Mouse (Mus musculus): ENCODE measurements around the gene P4ha2.

P4ha2 gene

DNA sequence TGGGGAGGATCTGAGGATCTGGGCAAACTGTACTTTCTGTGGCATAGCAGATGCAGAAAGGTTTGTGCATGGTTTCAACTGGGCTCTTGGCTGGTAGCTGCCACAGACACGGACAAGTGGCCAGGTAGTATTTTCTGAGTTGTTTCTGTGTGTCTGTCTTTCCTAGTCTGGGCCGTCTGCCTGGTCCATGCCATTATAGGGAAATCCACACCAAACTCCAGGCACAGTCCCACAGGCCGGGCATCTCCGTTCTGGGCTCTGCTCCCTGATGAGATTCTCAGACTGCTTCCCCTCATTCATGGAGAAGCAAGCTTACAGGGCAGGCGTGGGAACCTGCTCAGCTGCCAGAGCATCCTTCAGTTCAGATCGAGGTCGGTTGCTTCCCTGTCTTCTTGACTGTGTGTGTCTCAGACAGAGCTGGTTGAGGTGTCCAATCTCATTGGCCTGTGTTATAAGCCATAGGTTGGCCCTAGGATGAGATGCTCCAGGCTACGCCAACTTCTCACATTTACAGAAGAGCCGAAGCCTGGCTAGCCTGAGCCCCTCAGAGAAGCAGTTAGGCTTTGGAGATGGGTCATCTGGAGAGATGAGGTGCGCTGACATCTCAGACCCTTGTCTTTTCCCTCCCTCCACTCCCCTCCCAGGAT lies at the start of gene P4ha2:
Gene P4ha2 (plus strand): TSS at position 51 of the 647 bp plus-strand sequence.
- DNase-seq (ENCODE audit: low spot score): peak; percentile 37

DNA sequence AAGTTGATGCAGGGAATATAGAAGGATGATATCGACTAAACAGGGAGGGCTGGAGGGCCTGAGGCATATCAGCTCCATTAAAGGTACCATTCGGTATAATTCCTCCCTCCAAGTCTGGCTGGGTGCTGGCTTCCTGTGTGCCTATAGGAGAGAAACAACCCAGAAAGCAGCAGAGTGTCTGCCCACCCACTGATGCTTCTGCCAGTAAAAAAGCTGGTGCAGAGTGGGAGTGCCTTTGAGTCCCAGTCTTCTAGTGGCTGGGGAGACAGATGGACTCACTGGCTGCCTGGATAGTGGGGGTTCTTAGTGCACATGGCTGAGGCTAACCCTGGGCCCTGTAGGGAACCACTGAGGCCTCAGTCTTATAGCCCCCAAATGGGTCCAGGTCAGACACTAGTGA lies 49.7 kb upstream of the P4ha2 start:
- no peak for DNase-seq (ENCODE audit: low spot score)

DNA sequence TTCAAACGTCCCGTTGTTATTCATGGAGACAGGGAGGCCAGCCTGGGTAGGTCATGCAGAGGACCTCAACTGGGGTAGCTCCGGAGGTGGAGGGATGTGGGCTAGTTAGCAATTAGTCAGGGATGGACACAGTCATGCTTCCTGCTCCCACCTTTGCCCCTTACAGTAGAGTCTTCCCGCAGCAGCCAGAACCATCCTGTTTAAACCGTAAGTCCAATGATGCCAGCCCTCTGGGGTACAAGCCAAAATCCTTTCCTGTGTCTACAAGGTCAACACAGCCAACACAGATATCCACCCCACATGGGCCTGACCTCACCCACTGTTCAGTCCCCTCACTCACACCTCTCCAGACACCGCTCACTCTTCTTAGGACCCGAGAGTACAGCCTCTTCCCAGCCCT lies 48.7 kb upstream of the P4ha2 start:
- DNase-seq (ENCODE audit: low spot score): no peak

DNA sequence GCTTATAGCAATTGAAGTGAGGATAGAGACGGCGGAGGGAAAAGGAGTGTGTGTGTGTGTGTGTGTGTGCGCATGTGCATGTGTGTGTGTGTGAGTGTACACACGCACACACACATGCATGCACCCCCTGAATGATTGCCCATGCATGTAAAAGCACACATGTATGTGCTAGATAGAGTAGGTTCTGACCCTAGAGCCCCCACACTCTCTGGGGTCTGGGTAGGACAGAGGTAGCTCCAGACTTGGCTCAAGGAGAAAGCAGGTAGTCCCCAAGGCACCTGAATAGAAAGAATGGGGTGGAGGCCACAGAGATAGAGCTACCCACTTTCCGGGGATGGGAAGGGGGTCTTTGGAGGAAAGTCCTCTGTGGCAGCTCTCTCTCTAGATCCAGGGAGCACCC lies 47.8 kb upstream of the P4ha2 start:
- peak; percentile 32 for DNase-seq (ENCODE audit: low spot score)

DNA sequence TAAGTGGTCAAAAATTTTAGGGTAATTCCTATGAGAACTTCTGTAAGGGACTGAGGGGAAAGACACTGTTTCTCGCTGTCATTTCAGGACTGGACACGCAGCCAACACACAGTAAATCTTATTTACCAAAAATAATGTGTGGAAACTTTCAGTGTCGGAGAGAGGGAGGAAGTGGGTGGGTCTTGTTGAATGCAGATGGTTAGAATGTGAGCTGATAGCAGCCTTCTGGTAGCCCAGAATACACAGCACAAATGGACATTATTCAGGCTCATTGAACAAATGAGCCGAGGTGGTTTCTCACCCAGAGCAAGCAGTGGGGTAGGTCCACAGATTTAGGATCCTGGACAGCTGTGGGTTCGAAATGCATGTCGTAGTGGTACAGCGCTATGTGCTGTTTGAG lies 46.8 kb upstream of the P4ha2 start:
- peak; percentile 12 for DNase-seq (ENCODE audit: low spot score)

DNA sequence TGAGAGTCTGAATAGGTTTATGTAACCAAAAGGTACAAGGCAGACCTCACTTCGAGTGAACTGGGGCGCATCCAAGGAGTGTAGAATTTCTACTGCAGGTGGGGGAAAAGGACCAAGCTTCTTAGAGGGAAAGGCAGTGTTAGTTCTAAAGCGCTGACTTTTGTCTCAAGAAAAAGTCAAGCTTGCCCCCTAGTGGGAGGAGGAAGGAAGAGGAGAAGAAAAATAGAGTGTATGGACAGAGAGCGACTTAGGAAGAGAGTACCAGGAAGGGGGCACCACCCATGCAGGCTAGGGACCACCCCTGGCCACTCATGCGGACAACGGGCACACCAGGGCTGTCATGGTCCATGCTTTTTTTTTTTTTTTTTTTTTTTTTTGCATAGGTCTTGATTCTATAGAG lies 45.6 kb upstream of the P4ha2 start:
- DNase-seq (ENCODE audit: low spot score): peak; percentile 42

DNA sequence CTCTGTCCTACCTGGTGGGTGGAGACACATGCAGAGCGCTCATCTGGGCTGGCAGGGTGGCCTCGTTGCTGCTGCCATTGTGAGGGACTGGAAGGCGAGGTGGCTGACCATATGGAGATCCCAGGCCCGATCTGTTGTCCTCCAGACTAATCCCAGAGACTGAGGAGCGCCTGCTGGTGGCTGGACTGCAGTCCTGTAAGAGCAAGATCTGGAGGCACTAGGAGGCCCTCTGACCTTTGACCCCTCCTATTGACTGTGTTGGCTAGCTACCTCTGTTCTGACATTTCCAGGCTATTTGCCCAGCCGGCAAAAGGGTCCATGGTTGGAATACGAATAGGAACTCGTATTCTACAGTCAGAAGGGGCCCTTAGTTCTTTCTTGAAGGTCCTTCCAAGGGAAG lies 43.8 kb upstream of the P4ha2 start:
- peak; percentile 49 for DNase-seq (ENCODE audit: low spot score)

DNA sequence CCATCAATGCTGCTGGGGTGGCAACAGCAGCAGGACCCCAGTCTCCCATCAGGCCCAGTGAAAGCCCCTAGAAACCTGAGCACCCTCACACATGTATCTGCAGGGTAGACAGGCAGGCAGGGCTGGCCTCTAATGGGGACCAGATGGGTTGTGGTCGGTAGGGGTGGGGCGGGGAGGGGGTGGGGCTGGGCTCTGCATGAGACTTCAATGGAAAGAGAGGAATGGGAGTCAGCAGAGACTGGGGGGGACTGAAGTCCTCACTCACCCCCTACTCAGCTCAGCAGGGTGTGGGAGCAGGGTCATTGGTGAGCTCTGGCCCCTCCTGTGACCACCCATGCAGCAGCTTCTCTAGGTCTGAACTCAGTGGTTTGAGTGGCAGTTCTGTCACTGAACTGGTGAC lies 42.5 kb upstream of the P4ha2 start:
- no peak for DNase-seq (ENCODE audit: low spot score)

DNA sequence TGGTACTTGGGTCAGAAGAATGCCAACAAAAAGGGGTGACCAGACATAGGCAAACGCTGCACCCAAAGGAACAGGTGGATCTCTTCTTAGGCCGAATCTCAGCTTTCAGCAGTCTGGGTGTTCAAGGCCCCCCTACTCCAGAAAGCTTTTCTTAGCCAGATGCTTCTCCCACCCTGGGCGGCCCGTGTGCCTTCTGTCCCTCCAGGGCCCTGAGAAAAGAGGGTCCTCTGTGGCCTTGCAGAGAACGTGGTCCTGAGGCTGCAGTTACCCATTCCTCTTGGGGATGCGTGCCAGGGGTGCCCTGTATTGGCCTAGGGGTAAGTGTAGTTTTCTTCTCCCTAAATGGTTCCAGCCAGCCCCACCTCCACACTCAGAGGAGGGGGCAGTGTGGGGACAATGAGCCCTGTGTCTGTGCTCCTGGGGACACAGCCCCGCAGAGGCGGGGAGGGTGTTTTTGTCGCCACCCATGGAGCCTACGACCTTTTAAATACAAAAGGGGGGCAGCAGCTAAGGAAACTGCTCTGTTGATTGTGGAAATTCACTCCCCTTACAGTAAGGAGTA lies 41.8 kb upstream of the P4ha2 start:
- no peak for DNase-seq (ENCODE audit: low spot score)

DNA sequence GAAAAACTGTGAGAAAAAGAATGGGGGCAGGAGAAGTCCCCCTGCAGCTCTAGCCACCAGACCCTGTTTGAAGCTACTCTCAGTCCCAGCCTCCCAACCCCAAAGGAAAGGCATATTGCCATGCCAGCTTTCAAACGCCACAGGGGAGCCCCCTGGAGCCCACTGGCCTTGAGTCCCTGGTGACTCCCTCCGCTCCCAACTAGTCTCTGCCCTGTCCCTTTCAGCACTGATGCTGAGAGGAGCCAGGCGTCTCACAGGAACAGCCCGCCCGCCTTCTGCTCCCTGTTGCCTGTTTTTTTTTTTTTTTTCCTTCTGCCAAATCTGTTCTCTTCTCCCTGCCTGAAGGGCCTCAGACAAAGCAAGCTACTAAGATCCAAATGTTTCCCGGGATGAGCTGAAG lies 41.3 kb upstream of the P4ha2 start:
- peak; percentile 52 for DNase-seq (ENCODE audit: low spot score)

DNA sequence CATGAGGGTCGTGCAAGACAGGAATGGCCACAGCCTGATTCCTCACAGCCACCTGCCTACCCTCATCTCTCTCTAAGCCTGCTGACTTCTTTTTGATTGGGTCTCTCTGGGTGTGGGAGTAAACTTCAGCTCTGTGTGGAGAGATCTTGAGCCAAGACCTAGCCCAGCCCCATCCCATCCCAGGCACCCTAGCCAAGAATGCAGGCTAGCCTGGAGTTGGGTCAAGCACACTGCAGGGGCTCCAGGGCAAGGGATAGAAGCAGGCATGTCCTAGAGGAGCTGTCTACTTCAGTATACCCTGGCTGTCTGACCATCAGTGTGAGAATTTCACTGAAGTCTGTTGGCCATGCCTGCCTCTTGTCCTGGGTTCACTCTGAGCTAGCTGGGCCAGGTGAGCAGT lies 40.4 kb upstream of the P4ha2 start:
- DNase-seq (ENCODE audit: low spot score): no peak

DNA sequence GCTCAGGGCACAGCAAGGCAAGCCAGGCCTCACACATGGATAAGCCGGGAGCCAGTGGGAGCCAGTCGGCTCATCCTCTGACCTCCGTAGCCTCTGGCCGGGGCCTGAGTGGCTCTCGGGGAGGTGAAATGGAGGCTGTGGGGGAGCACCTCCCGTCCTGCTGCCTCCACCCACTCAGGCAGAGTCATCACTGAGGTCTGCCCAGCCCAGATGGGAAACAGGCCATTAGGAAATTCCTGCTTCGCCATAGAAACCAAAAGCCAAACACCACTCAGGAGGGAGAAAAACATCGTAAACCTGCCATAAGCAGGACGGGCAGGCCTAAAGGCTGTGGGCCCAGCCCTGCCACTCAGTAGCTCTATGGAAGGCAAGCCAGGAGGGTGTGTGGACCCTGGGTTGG lies 39.6 kb upstream of the P4ha2 start:
- peak; percentile 57 for DNase-seq (ENCODE audit: low spot score)

DNA sequence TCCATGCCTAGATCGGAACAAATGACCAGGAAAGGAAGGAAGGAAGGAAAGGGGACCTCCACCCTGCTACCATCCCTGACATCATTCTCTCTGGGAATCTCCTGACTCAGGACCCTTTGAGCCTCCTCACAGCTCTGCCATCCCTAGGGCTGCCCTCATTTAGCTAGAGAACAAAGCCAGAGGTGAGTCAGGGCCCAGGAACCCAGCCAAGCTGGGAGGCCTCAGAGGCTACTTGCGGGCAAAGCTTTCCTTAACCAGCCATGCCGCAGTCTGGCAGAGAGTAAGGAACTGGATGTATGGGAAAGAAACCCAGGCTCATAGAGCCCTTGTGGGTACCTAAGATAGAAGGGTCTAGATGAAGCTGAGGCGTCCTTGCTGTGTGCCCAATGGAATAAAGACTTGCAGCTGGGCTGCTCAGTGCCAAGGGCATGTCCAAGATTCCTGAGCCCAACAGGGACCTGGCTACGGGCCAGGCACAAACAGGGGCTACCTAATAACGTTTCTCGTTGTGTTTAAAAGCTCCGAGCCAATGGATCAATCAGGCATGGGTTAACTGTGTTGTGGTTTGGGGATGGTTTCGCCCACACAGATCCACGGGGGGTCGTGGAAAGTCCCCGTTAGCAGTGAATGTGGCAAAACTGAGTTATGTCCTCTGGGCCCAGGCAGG lies 37.7 kb upstream of the P4ha2 start:
- no peak for DNase-seq (ENCODE audit: low spot score)

DNA sequence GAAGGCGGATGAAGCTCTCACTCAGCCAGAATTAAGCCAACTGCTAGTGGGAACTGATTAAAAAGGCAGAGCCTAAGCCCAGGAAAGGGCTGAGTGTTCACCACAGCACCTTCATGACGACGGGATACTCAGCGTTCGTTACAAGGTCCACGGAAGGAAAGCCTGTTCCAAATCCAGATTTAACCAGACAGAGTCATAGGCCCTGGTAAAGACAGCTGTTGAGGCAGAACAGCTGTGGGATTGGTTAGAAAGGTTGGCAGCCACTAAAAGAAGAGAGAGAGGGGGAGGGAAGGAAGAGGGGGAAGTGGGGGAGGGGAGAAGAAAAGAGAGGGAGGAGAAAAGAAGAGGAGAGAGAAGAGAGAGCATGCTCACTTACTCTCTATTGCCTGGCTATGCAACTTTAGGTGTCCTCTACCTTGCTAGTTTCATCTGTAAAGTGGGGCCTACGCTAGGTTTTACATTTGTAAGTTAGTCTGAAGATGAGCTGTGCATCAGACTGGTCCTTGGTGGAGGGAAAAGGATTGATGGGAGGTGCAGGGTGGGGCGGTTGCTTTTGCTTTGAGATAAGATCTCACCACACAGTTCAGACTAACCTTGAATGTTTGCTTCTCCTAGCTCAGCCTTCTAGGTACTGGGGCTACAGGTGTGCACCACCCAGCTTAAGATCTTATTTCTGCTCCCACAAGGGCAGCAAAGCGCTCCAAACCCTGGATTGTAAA lies 37.0 kb upstream of the P4ha2 start:
- DNase-seq (ENCODE audit: low spot score): no peak

DNA sequence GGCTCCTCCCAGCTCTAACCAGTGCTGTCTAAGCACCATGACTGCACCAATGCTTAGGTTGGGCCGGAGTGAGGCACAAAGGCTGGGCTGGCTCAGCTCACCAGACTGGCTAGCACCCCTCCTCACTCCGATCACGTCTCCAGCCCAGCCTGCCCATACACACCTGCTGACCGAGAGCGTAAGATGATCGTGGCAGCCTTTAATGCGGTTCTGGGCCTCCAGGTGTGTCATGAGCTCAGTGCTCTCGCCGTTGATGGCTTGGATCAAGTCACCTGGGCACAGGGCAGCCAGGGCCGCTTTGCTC lies 36.5 kb upstream of the P4ha2 start:
- no peak for DNase-seq (ENCODE audit: low spot score)

DNA sequence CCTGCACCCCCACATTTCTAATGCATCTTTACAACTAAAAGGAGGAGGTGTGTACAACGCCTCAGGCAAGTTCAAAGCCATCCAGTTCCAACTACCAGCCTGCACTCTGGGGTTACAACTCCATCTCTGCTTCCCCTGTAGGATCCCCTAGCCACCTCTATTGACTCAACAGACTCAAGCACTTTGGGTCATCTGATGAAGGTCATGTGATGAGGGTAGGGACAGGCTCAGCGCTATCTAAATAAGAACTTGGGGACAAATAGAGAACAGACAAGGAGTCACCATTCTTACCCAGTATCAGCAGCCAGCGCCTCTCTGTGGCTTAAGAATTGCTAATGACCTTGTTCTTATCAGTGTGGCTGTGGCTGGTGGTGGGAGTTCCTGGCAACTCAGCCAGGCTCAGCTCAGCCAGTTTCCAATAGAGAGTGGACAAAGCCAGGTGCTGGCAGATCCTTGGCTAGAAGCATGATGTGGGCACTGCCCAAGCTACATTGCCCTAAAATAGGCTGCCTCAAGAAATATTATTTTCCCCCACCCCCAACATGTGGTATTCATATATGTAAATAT lies 35.4 kb upstream of the P4ha2 start:
- DNase-seq (ENCODE audit: low spot score): no peak

DNA sequence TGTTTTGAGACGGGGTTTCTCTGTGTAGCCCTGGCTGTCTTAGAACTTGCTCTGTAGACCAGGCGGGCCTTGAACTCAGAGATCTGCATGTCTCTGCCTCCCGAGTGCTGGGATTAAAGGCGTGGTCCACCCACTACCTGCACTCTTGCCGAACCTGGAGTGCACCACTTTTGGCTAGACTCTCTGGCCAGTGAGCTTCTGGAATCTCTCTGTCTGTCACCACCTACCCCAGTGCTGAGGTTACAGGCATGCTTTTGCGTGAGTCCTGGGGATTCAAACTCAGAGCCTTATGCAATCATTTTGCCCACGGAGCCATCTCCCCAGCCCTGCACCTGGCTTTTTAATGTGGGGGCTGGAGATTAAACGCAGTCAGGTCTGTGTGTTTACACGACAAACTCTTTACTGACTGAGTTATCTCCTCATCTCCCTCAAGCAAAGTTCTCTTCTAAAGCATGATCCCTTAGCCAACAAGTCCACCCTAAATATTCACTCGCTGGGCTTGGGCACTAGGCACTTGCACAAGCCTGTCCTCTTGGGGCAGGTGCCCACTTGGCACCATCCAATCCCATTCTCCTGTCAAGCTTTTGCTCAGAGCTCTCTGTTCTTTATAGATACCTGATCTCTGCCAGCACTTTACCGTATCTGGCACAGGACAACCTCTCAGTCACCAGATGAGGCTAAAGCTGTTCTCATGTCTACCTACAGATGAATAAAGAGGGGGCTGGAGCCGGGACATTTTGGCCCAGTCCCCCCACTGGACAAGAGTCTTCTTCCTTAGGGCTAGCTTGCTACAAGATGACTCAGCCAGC lies 34.6 kb upstream of the P4ha2 start:
- DNase-seq (ENCODE audit: low spot score): no peak

DNA sequence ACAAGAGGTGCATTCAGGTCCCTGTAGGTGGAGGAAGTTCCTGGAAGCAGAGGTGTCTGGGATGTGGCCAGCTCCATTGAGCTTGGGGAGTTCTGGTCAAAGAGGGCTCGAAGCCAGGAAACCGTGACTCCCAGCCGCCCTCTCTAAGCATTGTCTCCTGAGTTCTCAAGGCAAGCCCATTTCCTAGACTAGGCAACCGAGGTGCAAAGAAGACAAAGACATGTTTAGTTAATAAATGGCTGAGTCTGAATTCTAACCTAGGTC lies 34.0 kb upstream of the P4ha2 start:
- no peak for DNase-seq (ENCODE audit: low spot score)

DNA sequence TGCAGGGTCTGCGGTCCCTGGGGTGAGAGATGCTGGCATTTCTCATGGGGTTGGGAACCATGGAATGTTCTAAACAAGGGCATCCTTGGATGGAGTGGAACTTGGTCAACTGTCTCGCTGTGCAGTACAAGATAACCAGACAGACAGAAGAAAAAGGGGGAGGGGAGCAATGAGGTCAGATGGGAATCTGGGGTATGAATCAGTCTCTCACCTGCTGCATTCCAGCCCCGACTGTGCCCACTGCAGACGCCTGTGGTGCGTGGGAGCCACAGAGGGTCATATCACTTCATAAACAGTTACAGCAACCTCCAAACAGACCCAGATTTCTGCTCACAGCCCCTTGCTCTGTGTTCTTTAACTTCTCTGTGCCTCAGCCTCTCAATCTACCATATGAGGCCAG lies 33.5 kb upstream of the P4ha2 start:
- DNase-seq (ENCODE audit: low spot score): no peak

DNA sequence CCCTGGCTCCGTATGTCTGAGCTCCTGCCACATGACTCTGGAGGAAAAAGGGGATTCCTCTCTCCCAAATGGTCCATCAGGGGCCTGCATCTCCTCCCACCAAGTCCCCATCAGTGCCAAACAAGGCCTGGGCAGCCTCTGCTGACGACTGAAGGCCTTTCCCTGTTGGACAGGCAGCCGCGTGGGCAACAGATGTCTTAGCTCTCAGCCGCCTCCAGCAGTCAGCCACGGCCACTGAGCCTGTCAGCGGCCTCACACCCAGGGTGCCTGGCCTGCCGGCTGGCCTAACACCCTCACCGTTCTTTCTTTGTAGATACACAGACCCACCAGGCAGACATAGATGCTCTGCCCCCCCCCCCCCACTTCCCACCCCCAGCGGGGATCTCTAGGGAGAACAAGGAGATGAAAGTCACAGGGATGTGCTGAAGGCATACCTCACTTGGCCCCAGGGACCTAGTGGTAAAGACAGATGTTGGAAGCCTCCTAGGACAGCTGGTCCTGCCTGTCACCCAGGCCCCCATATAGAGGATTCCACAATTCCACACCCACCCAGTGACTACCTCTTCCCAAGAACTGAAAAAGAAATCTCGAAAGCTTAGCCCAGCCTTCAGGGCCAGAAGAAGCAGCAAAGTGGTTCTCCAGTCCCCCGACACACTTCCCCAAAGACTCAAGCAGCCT lies 32.4 kb upstream of the P4ha2 start:
- DNase-seq (ENCODE audit: low spot score): no peak

DNA sequence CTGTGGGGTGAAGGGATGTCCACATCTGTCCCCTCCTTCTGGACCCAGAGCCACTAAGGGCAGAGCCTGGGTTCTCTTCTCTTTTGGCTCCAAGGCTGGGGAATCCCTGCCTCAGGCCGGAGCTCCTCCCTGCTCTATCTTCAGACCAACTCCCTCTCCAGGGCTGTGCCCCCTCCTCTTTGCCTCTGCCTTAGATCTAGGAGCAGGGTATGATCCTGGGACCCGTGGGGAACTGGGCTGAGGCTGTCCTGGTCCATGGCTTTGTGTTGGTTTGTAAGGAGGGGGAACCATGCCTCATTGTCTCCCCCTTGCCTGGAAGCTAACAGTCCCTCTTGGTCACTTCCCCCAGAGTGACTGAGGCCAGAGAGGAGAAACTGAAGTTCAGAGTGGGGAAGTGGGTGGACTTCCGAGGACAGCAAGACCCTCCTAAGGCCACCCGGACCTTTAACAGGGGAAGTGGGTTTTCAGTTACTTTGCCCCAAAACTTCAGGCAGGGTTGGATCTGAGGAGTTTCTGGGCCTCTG lies 31.8 kb upstream of the P4ha2 start:
- no peak for DNase-seq (ENCODE audit: low spot score)

Measured in testis, postnatal 10 days (tissue).